Mouse (Mus musculus): ENCODE data around the gene Trpv4. TPM values are rescaled to one million over a fixed set of nuclear protein-coding genes. Genes with fewer than 3 reads are reported as not detected.
A peak's percentile ranks its signal among the peaks of the same experiment; 100 is the strongest.

Gene Trpv4
- polyA plus RNA-seq, 1 experiment from 2014 or later = 0.78 TPM

DNA sequence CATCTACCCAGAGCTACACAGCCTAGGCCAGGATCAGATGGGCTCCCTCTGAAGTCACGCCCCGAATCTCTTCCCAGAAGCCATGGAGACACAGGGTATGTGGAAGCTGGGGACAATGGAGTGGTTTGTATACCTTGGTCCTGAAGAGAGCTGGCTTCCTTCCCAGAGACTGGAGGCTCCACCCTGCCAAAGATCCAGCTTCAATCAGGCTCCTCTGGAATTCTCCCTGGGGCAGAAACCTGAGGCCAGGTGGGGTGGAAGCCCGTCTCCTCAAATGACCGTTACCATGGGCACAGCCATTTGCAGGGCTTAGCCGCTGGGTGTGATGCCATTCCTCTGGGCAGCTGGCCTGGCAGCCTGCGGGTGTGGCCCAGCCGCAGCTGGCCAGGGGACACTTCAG is 6.5 kb upstream of the Trpv4 start:
- ATAC-seq (ENCODE audit: insufficient number of reproducible peaks, insufficient read depth, low FRiP score, low read depth) = no peak
- no peak overlapping the region for H3K4me2 ChIP-seq (ENCODE audit: low read length)
- H3K9ac ChIP-seq (ENCODE audit: low read length) = no peak overlapping the region

DNA sequence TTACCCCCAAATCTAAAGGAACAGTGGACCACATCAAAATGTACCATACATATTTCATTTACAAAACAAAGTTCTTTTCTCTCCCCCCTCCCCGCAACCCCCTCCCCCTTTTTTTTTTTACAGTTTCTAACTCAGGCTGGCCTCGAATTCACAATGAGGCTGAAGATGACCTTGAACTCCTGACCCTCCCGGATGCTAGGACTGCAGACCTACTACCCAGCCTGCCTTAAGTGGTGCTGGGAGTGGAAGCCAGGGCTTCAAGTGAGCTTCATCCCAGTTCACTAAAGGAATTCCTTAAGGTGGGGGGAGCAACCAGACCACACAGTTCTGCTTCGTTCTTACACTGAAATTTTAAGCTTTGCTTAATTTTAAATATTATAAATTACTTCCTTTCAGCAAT is 5.9 kb upstream of the Trpv4 start:
- H3K27me3 ChIP-seq (ENCODE audit: control insufficient read depth, insufficient read depth, low read length) = peaks cover 10% of the 10 kb centered on the region
- WGBS = 70% methylated on average over 4 of the region's 4 CpGs
- no peak for ATAC-seq (ENCODE audit: insufficient number of reproducible peaks, insufficient read depth, low FRiP score, low read depth)

More for the DNA sequence above, 6.5 kb upstream of the Trpv4 start:
- H3K36me3 ChIP-seq (ENCODE audit: control insufficient read depth, insufficient read depth, low read length) = no peaks in the 10 kb centered on the region
- H3K4me3 ChIP-seq (ENCODE audit: control insufficient read depth in 1 of 2, insufficient read depth in 1 of 2, low read depth in 1 of 2, low read length in 2 of 2) = no peak overlapping the region
- peaks cover 3% of the 10 kb centered on the region for H3K27me3 ChIP-seq (ENCODE audit: control insufficient read depth, insufficient read depth, low read length)
- no peak overlapping the region for H3K27ac ChIP-seq (replicated peaks in 1 of 2; ENCODE audit: control insufficient read depth in 1 of 2, insufficient read depth in 1 of 2, low read depth in 2 of 2, low read length in 2 of 2)
- H3K4me1 ChIP-seq (ENCODE audit: control insufficient read depth in 2 of 2, insufficient read depth in 2 of 2, low read length in 2 of 2) = no peaks in the 10 kb centered on the region
- 75% methylated on average over 7 of the region's 7 CpGs for WGBS
- H3K9me3 ChIP-seq (ENCODE audit: control insufficient read depth, low read length) = no peaks in the 10 kb centered on the region

DNA sequence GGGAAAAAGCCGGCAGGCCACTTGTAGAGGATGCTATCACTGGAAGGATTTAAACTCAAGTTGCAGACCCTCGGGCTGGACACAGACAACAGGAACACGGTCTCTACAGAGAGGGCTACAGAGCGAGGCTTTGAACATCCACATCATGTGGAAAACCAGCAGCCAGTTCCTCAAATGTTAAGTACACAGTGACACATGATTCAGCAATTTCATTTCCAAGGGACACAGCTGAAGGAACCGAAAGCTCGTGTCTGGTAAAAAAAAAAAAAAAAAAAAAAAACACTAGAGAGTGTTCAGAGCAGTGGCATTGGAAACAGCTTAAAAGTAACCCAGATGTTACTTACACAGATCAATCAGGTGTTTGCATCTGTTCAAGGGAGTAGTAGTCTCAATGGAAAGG is 2.8 kb upstream of the Trpv4 start:
- Histone ChIP-seq H3K9me3 (ENCODE audit: control insufficient read depth, low read length) (no peaks in the 10 kb centered on the region), H3K4me1 (ENCODE audit: control insufficient read depth in 2 of 2, insufficient read depth in 2 of 2, low read length in 2 of 2) (peaks cover 6 to 7% of the 10 kb centered on the region in 2 experiments; a peak in 3 of 4 replicates), H3K9ac (ENCODE audit: low read length) (no peak overlapping the region), H3K4me2 (ENCODE audit: low read length) (no peak overlapping the region), H3K36me3 (ENCODE audit: control insufficient read depth, insufficient read depth, low read length) (no peaks in the 10 kb centered on the region), H3K4me3 (ENCODE audit: control insufficient read depth in 1 of 2, insufficient read depth in 1 of 2, low read depth in 1 of 2, low read length in 2 of 2) (no peak overlapping the region), H3K27ac (replicated peaks in 1 of 2; ENCODE audit: control insufficient read depth in 1 of 2, insufficient read depth in 1 of 2, low read depth in 2 of 2, low read length in 2 of 2) (no peak overlapping the region), H3K27me3 (ENCODE audit: control insufficient read depth, insufficient read depth, low read length) (peaks cover 41% of the 10 kb centered on the region)
- WGBS = 66% methylated on average over 6 of the region's 6 CpGs
- ATAC-seq (ENCODE audit: insufficient number of reproducible peaks, insufficient read depth, low FRiP score, low read depth) = no peak

More for the DNA sequence above, 5.9 kb upstream of the Trpv4 start:
- H3K4me2 ChIP-seq (ENCODE audit: low read length) = no peak overlapping the region
- no peak overlapping the region for H3K27ac ChIP-seq (replicated peaks in 1 of 2; ENCODE audit: control insufficient read depth in 1 of 2, insufficient read depth in 1 of 2, low read depth in 2 of 2, low read length in 2 of 2)
- H3K36me3 ChIP-seq (ENCODE audit: control insufficient read depth, insufficient read depth, low read length) = no peaks in the 10 kb centered on the region
- H3K9me3 ChIP-seq (ENCODE audit: control insufficient read depth, low read length) = no peaks in the 10 kb centered on the region
- H3K4me1 ChIP-seq (ENCODE audit: control insufficient read depth in 2 of 2, insufficient read depth in 2 of 2, low read length in 2 of 2) = no peaks in the 10 kb centered on the region
- H3K4me3 ChIP-seq (ENCODE audit: control insufficient read depth in 1 of 2, insufficient read depth in 1 of 2, low read depth in 1 of 2, low read length in 2 of 2) = no peak overlapping the region
- no peak overlapping the region for H3K9ac ChIP-seq (ENCODE audit: low read length)

DNA sequence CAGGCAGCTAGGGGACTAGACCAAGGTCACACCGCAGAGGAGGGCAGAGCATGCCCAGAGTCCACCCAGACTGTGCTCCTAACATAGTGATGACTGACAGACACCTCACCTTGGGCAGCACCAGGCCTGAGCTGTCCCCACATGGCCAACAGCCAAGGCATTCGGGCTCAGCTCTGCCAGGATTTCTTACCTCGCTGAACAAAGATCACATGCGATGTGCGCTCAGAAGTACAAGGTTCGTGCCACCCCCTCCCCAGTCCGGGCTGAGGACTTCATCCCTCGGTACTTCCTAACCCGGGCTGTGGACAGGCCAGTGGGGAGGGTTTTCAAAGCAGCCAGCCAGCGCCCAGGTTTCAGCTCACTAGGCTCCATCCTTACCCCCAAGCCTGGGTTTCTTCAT is 795 bp downstream of the Trpv4 start:
- 24% methylated on average over 10 of the region's 10 CpGs for WGBS
- Histone ChIP-seq H3K4me3 (ENCODE audit: control insufficient read depth in 1 of 2, insufficient read depth in 1 of 2, low read depth in 1 of 2, low read length in 2 of 2) (peak overlapping the region; percentile 52 to 56; a peak in 1 of 4 replicates), H3K4me2 (ENCODE audit: low read length) (peak overlapping the region; percentile 90), H3K27me3 (ENCODE audit: control insufficient read depth, insufficient read depth, low read length) (peaks cover 60% of the 10 kb centered on the region), H3K4me1 (ENCODE audit: control insufficient read depth in 2 of 2, insufficient read depth in 2 of 2, low read length in 2 of 2) (peaks cover 6 to 7% of the 10 kb centered on the region in 2 experiments; a peak in 3 of 4 replicates), H3K9ac (ENCODE audit: low read length) (no peak overlapping the region), H3K36me3 (ENCODE audit: control insufficient read depth, insufficient read depth, low read length) (no peaks in the 10 kb centered on the region), H3K27ac (replicated peaks in 1 of 2; ENCODE audit: control insufficient read depth in 1 of 2, insufficient read depth in 1 of 2, low read depth in 2 of 2, low read length in 2 of 2) (no peak overlapping the region), H3K9me3 (ENCODE audit: control insufficient read depth, low read length) (no peaks in the 10 kb centered on the region)
- no peak for ATAC-seq (ENCODE audit: insufficient number of reproducible peaks, insufficient read depth, low FRiP score, low read depth)

- Histone ChIP-seq H3K4me1 (ENCODE audit: control insufficient read depth in 2 of 2, insufficient read depth in 2 of 2, low read length in 2 of 2) (peaks cover 6 to 7% of the 10 kb centered on the region in 2 experiments; a peak in 3 of 4 replicates), H3K9ac (ENCODE audit: low read length) (no peak overlapping the region), H3K9me3 (ENCODE audit: control insufficient read depth, low read length) (no peaks in the 10 kb centered on the region), H3K4me2 (ENCODE audit: low read length) (no peak overlapping the region), H3K27ac (replicated peaks in 1 of 2; ENCODE audit: control insufficient read depth in 1 of 2, insufficient read depth in 1 of 2, low read depth in 2 of 2, low read length in 2 of 2) (no peak overlapping the region), H3K27me3 (ENCODE audit: control insufficient read depth, insufficient read depth, low read length) (peaks cover 63% of the 10 kb centered on the region), H3K36me3 (ENCODE audit: control insufficient read depth, insufficient read depth, low read length) (no peaks in the 10 kb centered on the region), H3K4me3 (ENCODE audit: control insufficient read depth in 1 of 2, insufficient read depth in 1 of 2, low read depth in 1 of 2, low read length in 2 of 2) (no peak overlapping the region)
- 75% methylated on average over 7 of the region's 7 CpGs for WGBS
- ATAC-seq (ENCODE audit: insufficient number of reproducible peaks, insufficient read depth, low FRiP score, low read depth) = no peak
These were observed 1.9 kb downstream of the Trpv4 start for GRCm38 (mm10) chr5:114656305-114656704.

GRCm38 (mm10) chr5:114655721-114656120 is 2.5 kb downstream of the Trpv4 start:
- ATAC-seq (ENCODE audit: insufficient number of reproducible peaks, insufficient read depth, low FRiP score, low read depth) = no peak
- peaks cover 7 to 9% of the 10 kb centered on the region in 2 experiments; a peak in 3 of 4 replicates for H3K4me1 ChIP-seq (ENCODE audit: control insufficient read depth in 2 of 2, insufficient read depth in 2 of 2, low read length in 2 of 2)
- no peak overlapping the region for H3K9ac ChIP-seq (ENCODE audit: low read length)
- 88% methylated on average over 5 of the region's 5 CpGs for WGBS
- no peaks in the 10 kb centered on the region for H3K36me3 ChIP-seq (ENCODE audit: control insufficient read depth, insufficient read depth, low read length)
- no peak overlapping the region for H3K27ac ChIP-seq (replicated peaks in 1 of 2; ENCODE audit: control insufficient read depth in 1 of 2, insufficient read depth in 1 of 2, low read depth in 2 of 2, low read length in 2 of 2)
- H3K4me2 ChIP-seq (ENCODE audit: low read length) = no peak overlapping the region
- H3K9me3 ChIP-seq (ENCODE audit: control insufficient read depth, low read length) = no peaks in the 10 kb centered on the region
- peaks cover 68% of the 10 kb centered on the region for H3K27me3 ChIP-seq (ENCODE audit: control insufficient read depth, insufficient read depth, low read length)
- no peak overlapping the region for H3K4me3 ChIP-seq (ENCODE audit: control insufficient read depth in 1 of 2, insufficient read depth in 1 of 2, low read depth in 1 of 2, low read length in 2 of 2)

GRCm38 (mm10) chr5:114653656-114654437 is 4.4 kb downstream of the Trpv4 start:
- Histone ChIP-seq H3K36me3 (ENCODE audit: control insufficient read depth, insufficient read depth, low read length) (no peaks in the 10 kb centered on the region), H3K9me3 (ENCODE audit: control insufficient read depth, low read length) (no peaks in the 10 kb centered on the region), H3K4me3 (ENCODE audit: control insufficient read depth in 1 of 2, insufficient read depth in 1 of 2, low read depth in 1 of 2, low read length in 2 of 2) (no peak overlapping the region), H3K4me2 (ENCODE audit: low read length) (no peak overlapping the region), H3K4me1 (ENCODE audit: control insufficient read depth in 2 of 2, insufficient read depth in 2 of 2, low read length in 2 of 2) (peaks cover 7 to 9% of the 10 kb centered on the region in 2 experiments; a peak in 3 of 4 replicates), H3K9ac (ENCODE audit: low read length) (no peak overlapping the region), H3K27ac (replicated peaks in 1 of 2; ENCODE audit: control insufficient read depth in 1 of 2, insufficient read depth in 1 of 2, low read depth in 2 of 2, low read length in 2 of 2) (no peak overlapping the region), H3K27me3 (ENCODE audit: control insufficient read depth, insufficient read depth, low read length) (peaks cover 72% of the 10 kb centered on the region)
- no peak for ATAC-seq (ENCODE audit: insufficient number of reproducible peaks, insufficient read depth, low FRiP score, low read depth)
- WGBS = 69% methylated on average over 11 of the region's 15 CpGs
